Mouse (Mus musculus) intestine, embryonic 14.5 days (tissue): Measurements from ENCODE around the gene Rab8b. TPM values are rescaled to one million over a fixed set of nuclear protein-coding genes. Genes with fewer than 3 reads are reported as not detected.
"Not testable (repeated sequence)": the region's sequence is repeated elsewhere in the genome, so short reads cannot be mapped to it uniquely, and the experiment has no call there.

Source experiments
- ATAC-seq: fragments of 200-750 bp; cut with Nextera tagmentation; replicated peaks from 2 replicates; pipeline ENCODE4 v1.8.0; 2017; ENCODE audit warnings: low read depth, moderate number of reproducible peaks, moderate TSS enrichment, moderate library complexity; ENCODE audit not compliant: low FRiP score, low TSS enrichment
- DNase-seq: peaks from one replicate; pipeline ENCODE4 v3.0.0-alpha.2; 2018; ENCODE audit warnings: low spot score
- H3K27ac ChIP-seq: fragments of 300-500 bp; sonication (generic); 2 replicates; pipeline ENCODE4 v1.5.1; 2014; ENCODE audit warnings: low read depth, mild to moderate bottlenecking, control low read depth
- H3K27me3 ChIP-seq: fragments of 300-500 bp; sonication (generic); replicated peaks from 2 replicates; pipeline ENCODE4 v1.6.1; 2014; ENCODE audit warnings: low read length, control low read depth; ENCODE audit not compliant: control insufficient read depth, insufficient read depth
- H3K36me3 ChIP-seq: fragments of 300-500 bp; sonication (generic); 2 replicates; pipeline ENCODE4 v1.6.1; 2014; ENCODE audit warnings: low read length, control low read depth; ENCODE audit not compliant: control insufficient read depth, insufficient read depth
- H3K4me1 ChIP-seq: fragments of 300-500 bp; sonication (generic); replicated peaks from 2 replicates; pipeline ENCODE4 v1.6.1; 2014; ENCODE audit warnings: low read length, control low read depth, mixed read lengths; ENCODE audit not compliant: control insufficient read depth, insufficient read depth
- H3K4me2 ChIP-seq: fragments of 300-500 bp; sonication (generic); 2 replicates; pipeline ENCODE4 v1.6.1; 2014; ENCODE audit warnings: low read length
- H3K4me3 ChIP-seq: fragments of 300-500 bp; sonication (generic); 2 replicates; pipeline ENCODE4 v1.5.1; 2014; ENCODE audit warnings: low read depth, low read length, control low read depth, mixed read lengths
- H3K9ac ChIP-seq: fragments of 300-500 bp; sonication (generic); 2 replicates; pipeline ENCODE4 v1.6.1; 2014; ENCODE audit warnings: mild to moderate bottlenecking, low read length
- H3K9me3 ChIP-seq: fragments of 300-500 bp; sonication (generic); 2 replicates; pipeline ENCODE4 v1.6.1; 2016; ENCODE audit warnings: low read length, control low read depth; ENCODE audit not compliant: control insufficient read depth
- WGBS: fragments of 180-500 bp; shearing (Covaris S2); extraction: QIAGEN DNeasy Blood & Tissue Kit; methylation state at CpG from one replicate; pipeline ENCODE4 v1.1.7; 2014; 5-methylcytosine and 5-hydroxymethylcytosine counted together
- polyA plus RNA-seq: library from polyadenylated mRNA; unstranded; fragments of >200 nt; fragmentation: Nextera tagmentation; extraction: Ambion mirVana; gene quantifications from 2 replicates; pipeline ENCODE4 v1.2.1, GENCODE M21; 2014

Gene Rab8b
- polyA plus RNA-seq, 1 experiment from 2014 or later = 26.1 TPM

DNA sequence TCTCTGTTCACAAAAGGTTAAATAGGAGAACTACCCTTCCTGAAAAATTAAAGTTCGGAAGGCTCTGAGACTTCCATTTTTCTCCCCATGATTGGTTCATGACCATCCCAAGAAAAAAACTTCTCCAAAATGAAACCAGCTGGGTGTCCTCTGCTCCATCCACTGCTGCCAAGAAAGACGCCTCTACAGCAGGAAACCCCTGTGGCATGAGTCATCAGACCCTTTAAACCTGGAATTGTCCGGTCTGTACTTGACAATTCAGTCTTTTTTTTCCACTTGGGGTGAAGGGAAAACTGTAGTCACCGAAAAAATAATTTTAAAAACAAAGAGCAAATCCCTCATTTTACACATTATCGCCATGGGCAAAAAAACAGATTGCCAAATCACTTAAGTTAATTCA is 42.9 kb downstream of the Rab8b start:
- H3K4me1 ChIP-seq = no peaks in the 10 kb centered on the region; the same call in 1 of the 2 replicates
- H3K27me3 ChIP-seq = no peaks in the 10 kb centered on the region
- no peak overlapping the region for H3K4me2 ChIP-seq
- WGBS = 62% methylated on average over 5 of the region's 5 CpGs
- ATAC-seq (no peak), DNase-seq (no peak)
- no peak overlapping the region for H3K9ac ChIP-seq
- no peak overlapping the region for H3K27ac ChIP-seq
- 0 out of 2 replicates have a peak, but pooled peaks cover 3% of the 10 kb centered on the region for H3K9me3 ChIP-seq
- H3K4me3 ChIP-seq = no peak overlapping the region
- H3K36me3 ChIP-seq = no peaks in the 10 kb centered on the region

GRCm38 (mm10) chr9:66874297-66874696 is 45.2 kb downstream of the Rab8b start:
- H3K27me3 ChIP-seq = no peaks in the 10 kb centered on the region
- WGBS = 96% methylated on average over 5 of the region's 5 CpGs
- DNase-seq (no peak), ATAC-seq (no peak)
- no peak overlapping the region for H3K9ac ChIP-seq
- H3K4me3 ChIP-seq = no peak overlapping the region
- H3K9me3 ChIP-seq = 0 out of 2 replicates have a peak, but pooled peaks cover 3% of the 10 kb centered on the region
- no peak overlapping the region for H3K4me2 ChIP-seq
- H3K27ac ChIP-seq = no peak overlapping the region
- H3K4me1 ChIP-seq = no peaks in the 10 kb centered on the region; the same call in 1 of the 2 replicates
- no peaks in the 10 kb centered on the region for H3K36me3 ChIP-seq

GRCm38 (mm10) chr9:66873531-66873930 is 46.0 kb downstream of the Rab8b start:
- DNase-seq (no peak), ATAC-seq (no peak)
- Histone ChIP-seq H3K27me3 (no peaks in the 10 kb centered on the region), H3K4me3 (no peak overlapping the region), H3K9me3 (0 out of 2 replicates have a peak, but pooled peaks cover 3% of the 10 kb centered on the region), H3K9ac (no peak overlapping the region), H3K4me2 (no peak overlapping the region), H3K27ac (no peak overlapping the region), H3K4me1 (no peaks in the 10 kb centered on the region; the same call in 1 of the 2 replicates), H3K36me3 (no peaks in the 10 kb centered on the region)

- not testable (repeated sequence) for DNase-seq, ATAC-seq, H3K9ac ChIP-seq, H3K36me3 ChIP-seq, H3K4me2 ChIP-seq, H3K4me1 ChIP-seq, H3K4me3 ChIP-seq, H3K9me3 ChIP-seq, H3K27me3 ChIP-seq
- 62% methylated on average over 2 of the region's 2 CpGs for WGBS
- H3K27ac ChIP-seq = peak overlapping the region; percentile 73; the same call in 1 of the 2 replicates
These were observed 46.5 kb downstream of the Rab8b start for GRCm38 (mm10) chr9:66873009-66873408.

- 63% methylated on average over 10 of the region's 10 CpGs for WGBS
- Histone ChIP-seq H3K9me3 (0 out of 2 replicates have a peak, but pooled peaks cover 3% of the 10 kb centered on the region), H3K9ac (no peak overlapping the region), H3K27me3 (no peaks in the 10 kb centered on the region), H3K4me1 (no peaks in the 10 kb centered on the region; the same call in 1 of the 2 replicates), H3K27ac (peak overlapping the region; percentile 73), H3K4me3 (no peak overlapping the region), H3K4me2 (no peak overlapping the region), H3K36me3 (no peaks in the 10 kb centered on the region)
- ATAC-seq = no peak
- DNase-seq = no peak
These were observed 47.3 kb downstream of the Rab8b start for GRCm38 (mm10) chr9:66872015-66872727.

DNA sequence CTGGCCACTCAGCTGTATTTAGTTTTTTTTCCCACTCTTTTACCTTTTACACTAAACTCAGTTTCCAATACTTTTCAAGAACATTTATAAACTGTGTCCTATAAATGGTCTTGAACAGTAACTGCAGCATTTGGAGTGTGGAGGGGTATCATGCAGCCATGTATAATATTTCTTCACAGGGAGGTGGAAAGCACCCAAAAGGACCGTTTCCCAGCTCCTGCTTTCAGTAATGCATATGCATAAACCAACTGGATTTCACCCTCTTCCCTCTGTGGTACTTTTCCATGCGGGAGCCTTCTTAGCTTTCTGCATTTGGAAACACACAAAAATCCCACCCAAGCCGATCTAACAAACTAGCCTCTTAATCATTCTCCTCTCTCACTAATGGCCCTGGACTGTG is 54.8 kb downstream of the Rab8b start:
- DNase-seq = no peak
- no peaks in the 10 kb centered on the region for H3K9me3 ChIP-seq
- H3K4me1 ChIP-seq = peaks cover 5% of the 10 kb centered on the region; the same call in 1 of the 2 replicates
- H3K27ac ChIP-seq = no peak overlapping the region
- ATAC-seq = no peak
- peaks cover 21% of the 10 kb centered on the region for H3K36me3 ChIP-seq
- no peak overlapping the region for H3K4me3 ChIP-seq
- 77% methylated on average over 3 of the region's 3 CpGs for WGBS
- H3K27me3 ChIP-seq = no peaks in the 10 kb centered on the region
- no peak overlapping the region for H3K9ac ChIP-seq
- H3K4me2 ChIP-seq = no peak overlapping the region

GRCm38 (mm10) chr9:66863456-66863855 is 56.0 kb downstream of the Rab8b start:
- no peak overlapping the region for H3K4me3 ChIP-seq
- no peak overlapping the region for H3K4me2 ChIP-seq
- ATAC-seq (no peak), DNase-seq (no peak)
- H3K9me3 ChIP-seq = no peaks in the 10 kb centered on the region
- 75% methylated on average over 3 of the region's 3 CpGs for WGBS
- no peak overlapping the region for H3K27ac ChIP-seq
- no peak overlapping the region for H3K9ac ChIP-seq
- H3K27me3 ChIP-seq = no peaks in the 10 kb centered on the region
- H3K4me1 ChIP-seq = peaks cover 5% of the 10 kb centered on the region; the same call in 1 of the 2 replicates
- peaks cover 34% of the 10 kb centered on the region for H3K36me3 ChIP-seq

GRCm38 (mm10) chr9:66862202-66862601 is 57.3 kb downstream of the Rab8b start:
- no peak overlapping the region for H3K27ac ChIP-seq
- peaks cover 42% of the 10 kb centered on the region for H3K36me3 ChIP-seq
- no peaks in the 10 kb centered on the region for H3K27me3 ChIP-seq
- DNase-seq (no peak), ATAC-seq (no peak)
- peaks cover 5% of the 10 kb centered on the region; the same call in 1 of the 2 replicates for H3K4me1 ChIP-seq
- H3K4me3 ChIP-seq = no peak overlapping the region
- H3K9me3 ChIP-seq = no peaks in the 10 kb centered on the region
- WGBS = 93% methylated on average over 4 of the region's 4 CpGs
- H3K4me2 ChIP-seq = no peak overlapping the region
- no peak overlapping the region for H3K9ac ChIP-seq
